Mouse (Mus musculus) G1E-ER4 (cell line): ENCODE measurements around the gene Gm4631. TPM values are rescaled to one million over a fixed set of nuclear protein-coding genes. Genes with fewer than 3 reads are reported as not detected.
"Not testable (repeated sequence)": the region's sequence is repeated elsewhere in the genome, so short reads cannot be mapped to it uniquely, and the experiment has no call there.

Source experiments
- GATA1 ChIP-seq: IDR thresholded peaks from one replicate; pipeline ENCODE4 v1.8.0; 2012; ENCODE audit warnings: low read length, inconsistent platforms
- polyA plus RNA-seq: library from polyadenylated mRNA; stranded (reverse); fragments of >175 nt; gene quantifications from 2 replicates; pipeline ENCODE4 v1.2.3, GENCODE M21; 2012

Gene Gm4631
- polyA plus RNA-seq, result 0.24 and 0.46 TPM in 2 replicates

DNA sequence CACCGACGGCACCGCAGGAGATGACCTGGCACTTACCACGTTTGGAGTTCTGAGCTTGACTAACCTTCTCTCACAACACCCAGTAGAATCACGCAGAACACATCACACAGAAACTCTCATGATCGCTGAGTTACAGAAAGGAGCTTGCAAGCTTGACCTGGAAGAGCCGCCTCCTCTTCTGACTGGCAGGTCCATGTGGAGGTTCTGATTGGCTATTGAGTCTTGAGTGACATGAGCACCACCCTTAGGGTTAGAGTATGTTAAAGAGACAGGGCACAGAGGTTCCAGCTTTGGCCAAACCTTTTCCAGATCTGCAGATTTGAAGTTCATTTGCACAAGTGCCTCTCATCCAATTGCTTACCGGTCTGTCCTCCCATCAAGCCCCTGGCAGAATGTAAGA lies at the start of gene Gm4631:
Gene Gm4631 (minus strand): TSS at position 101 of the 400 bp plus-strand sequence.
- not testable (repeated sequence) for TF ChIP-seq GATA1

DNA sequence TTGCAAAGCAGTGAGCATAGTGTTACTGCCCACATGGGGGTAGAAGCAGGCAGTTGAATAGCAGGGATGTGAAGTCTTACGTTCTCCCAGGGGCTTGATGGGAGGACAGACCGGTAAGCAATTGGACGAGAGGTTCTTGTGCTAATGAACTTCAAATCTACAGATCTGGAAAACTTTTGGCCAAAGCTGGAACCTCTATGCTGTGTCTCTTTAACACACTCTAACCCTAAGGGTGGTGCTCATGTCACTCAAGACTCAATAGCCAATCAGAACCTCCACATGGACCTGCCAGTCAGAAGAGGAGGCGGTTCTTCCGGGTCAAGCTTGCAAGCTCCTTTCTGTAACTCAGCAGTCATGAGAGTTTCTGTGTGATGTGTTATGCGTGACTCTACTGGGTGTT lies 34.1 kb upstream of the Gm4631 start, which contains the start of gene Zfp968:
Gene Zfp968 (plus strand): TSS at position 301 of the 400 bp plus-strand sequence.
- not testable (repeated sequence) for TF ChIP-seq GATA1

DNA sequence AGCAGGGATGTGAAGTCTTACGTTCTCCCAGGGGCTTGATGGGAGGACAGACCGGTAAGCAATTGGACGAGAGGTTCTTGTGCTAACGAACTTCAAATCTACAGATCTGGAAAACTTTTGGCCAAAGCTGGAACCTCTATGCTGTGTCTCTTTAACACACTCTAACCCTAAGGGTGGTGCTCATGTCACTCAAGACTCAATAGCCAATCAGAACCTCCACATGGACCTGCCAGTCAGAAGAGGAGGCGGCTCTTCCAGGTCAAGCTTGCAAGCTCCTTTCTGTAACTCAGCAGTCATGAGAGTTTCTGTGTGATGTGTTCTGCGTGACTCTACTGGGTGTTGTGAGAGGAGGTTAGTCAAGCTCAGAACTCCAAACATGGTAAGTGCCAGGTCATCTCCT lies 63.2 kb downstream of the Gm4631 start, which contains the start of gene Gm14440:
Gene Gm14440 (plus strand): TSS at position 301 of the 400 bp plus-strand sequence.
- not testable (repeated sequence) for TF ChIP-seq GATA1

Other genes starting within 250 kb of the Gm4631 start
- gene Gm14399, start 196.2 kb downstream of the Gm4631 start, polyA plus RNA-seq, result 0.16 and 0.17 TPM in 2 replicates
- gene Gm14443, start 162.3 kb downstream of the Gm4631 start, polyA plus RNA-seq, result 0.03 and 0.06 TPM in 2 replicates
- 1.2 and 1.4 TPM in 2 replicates for gene Gm14391, start 131.3 kb downstream of the Gm4631 start, polyA plus RNA-seq
- 0.08 and 0.15 TPM in 2 replicates for gene Gm14440, start 63.1 kb downstream of the Gm4631 start, polyA plus RNA-seq
- gene Zfp968, start 34.2 kb upstream of the Gm4631 start, polyA plus RNA-seq, result 0.33 TPM in 2 replicates
- gene Gm4724, start 97.6 kb upstream of the Gm4631 start, polyA plus RNA-seq, result 0.08 TPM in 1 of 2 replicates, not detected in the other
- 1.1 and 1.3 TPM in 2 replicates for gene Zfp965, start 131.8 kb upstream of the Gm4631 start, polyA plus RNA-seq